Mouse (Mus musculus) ES-Bruce4 (cell line): ENCODE measurements at regions not wholly inside any gene's neighbourhood (a gene's known extent, or its start where the extent isn't known, plus 50 kb on each side); places are given as distances from the start of the nearest gene placed in this dataset.

ENCODE experiments used
- H3K27ac ChIP-seq: 2 replicates; pipeline ENCODE4 v1.5.1; 2012; ENCODE audit warnings: low read length, inconsistent platforms; ENCODE audit not compliant: insufficient read depth
- H3K27me3 ChIP-seq: 2 replicates; pipeline ENCODE4 v1.6.1; 2012; ENCODE audit warnings: mild to moderate bottlenecking, low read length, inconsistent platforms; ENCODE audit not compliant: control insufficient read depth, poor library complexity, insufficient read depth, severe bottlenecking
- H3K36me3 ChIP-seq: 2 replicates; pipeline ENCODE4 v1.6.1; 2012; ENCODE audit warnings: inconsistent platforms, mild to moderate bottlenecking, low read length, moderate library complexity; ENCODE audit not compliant: control insufficient read depth, poor library complexity, insufficient read depth, severe bottlenecking
- H3K4me1 ChIP-seq: one replicate; pipeline ENCODE4 v1.8.1; 2011; ENCODE audit warnings: low read length; ENCODE audit not compliant: control insufficient read depth, insufficient read depth
- H3K4me3 ChIP-seq: 2 replicates; pipeline ENCODE4 v1.5.1; 2011; ENCODE audit warnings: low read depth, mild to moderate bottlenecking, low read length
- H3K9ac ChIP-seq: 2 replicates; pipeline ENCODE4 v1.6.1; 2012; ENCODE audit warnings: low read depth, mild to moderate bottlenecking, inconsistent platforms; ENCODE audit not compliant: poor library complexity, severe bottlenecking
- H3K9me3 ChIP-seq: replicated peaks from 2 replicates; pipeline ENCODE4 v1.6.1; 2012; ENCODE audit warnings: mild to moderate bottlenecking, low read length, inconsistent platforms; ENCODE audit not compliant: control insufficient read depth, poor library complexity, insufficient read depth, severe bottlenecking
- CTCF ChIP-seq: IDR thresholded peaks from one replicate; pipeline ENCODE4 v1.8.1; 2011; ENCODE audit warnings: low read depth, low read length
- EP300 ChIP-seq: IDR thresholded peaks from 2 replicates; pipeline ENCODE4 v1.6.1; 2011; ENCODE audit warnings: low read depth, low read length; ENCODE audit not compliant: insufficient read depth
- POLR2A ChIP-seq: IDR thresholded peaks from one replicate; pipeline ENCODE4 v1.8.1; 2011; ENCODE audit warnings: low read length; ENCODE audit not compliant: insufficient read depth

- TF ChIP-seq EP300 (no peak), CTCF (no peak), POLR2A (no peak)
Observed at GRCm38 (mm10) chr3:103470586-103471400, 104.2 kb upstream of the Syt6 start.

GRCm38 (mm10) chr3:103472598-103472997 is 102.4 kb upstream of the Syt6 start:
- no peaks in the 10 kb centered on the region for H3K36me3 ChIP-seq

More at GRCm38 (mm10) chr3:103470586-103471400, 104.2 kb upstream of the Syt6 start:
- Histone ChIP-seq H3K4me3 (no peak overlapping the region), H3K9ac (no peak overlapping the region), H3K27me3 (no peaks in the 10 kb centered on the region), H3K4me1 (no peaks in the 10 kb centered on the region), H3K9me3 (no peaks in the 10 kb centered on the region), H3K36me3 (no peaks in the 10 kb centered on the region), H3K27ac (no peak overlapping the region)

GRCm38 (mm10) chr3:103473336-103473735 is 101.7 kb upstream of the Syt6 start:
- Histone ChIP-seq H3K4me3 (no peak overlapping the region), H3K9me3 (no peaks in the 10 kb centered on the region; the same call in 1 of the 2 replicates), H3K4me1 (no peaks in the 10 kb centered on the region), H3K27ac (no peak overlapping the region), H3K36me3 (no peaks in the 10 kb centered on the region), H3K27me3 (no peaks in the 10 kb centered on the region), H3K9ac (no peak overlapping the region)
- TF ChIP-seq CTCF: no peak
- no peak for TF ChIP-seq EP300
- TF ChIP-seq POLR2A: no peak

More at GRCm38 (mm10) chr3:103472598-103472997, 102.4 kb upstream of the Syt6 start:
- Histone ChIP-seq H3K9ac (no peak overlapping the region), H3K27ac (no peak overlapping the region), H3K4me1 (no peaks in the 10 kb centered on the region), H3K27me3 (no peaks in the 10 kb centered on the region), H3K9me3 (no peaks in the 10 kb centered on the region; the same call in 1 of the 2 replicates), H3K4me3 (no peak overlapping the region)
- TF ChIP-seq CTCF: no peak
- TF ChIP-seq POLR2A: no peak
- no peak for TF ChIP-seq EP300

GRCm38 (mm10) chr3:103479845-103480543 is 95.0 kb upstream of the Syt6 start:
- TF ChIP-seq EP300 (no peak), CTCF (no peak), POLR2A (no peak)
- Histone ChIP-seq H3K9me3 (no peaks in the 10 kb centered on the region; the same call in 1 of the 2 replicates), H3K4me3 (no peak overlapping the region), H3K36me3 (no peaks in the 10 kb centered on the region), H3K27me3 (no peaks in the 10 kb centered on the region), H3K4me1 (no peaks in the 10 kb centered on the region), H3K27ac (no peak overlapping the region), H3K9ac (no peak overlapping the region)

GRCm38 (mm10) chr3:103480676-103481075 is 94.4 kb upstream of the Syt6 start:
- no peaks in the 10 kb centered on the region for H3K36me3 ChIP-seq
- no peak overlapping the region for H3K27ac ChIP-seq
- no peaks in the 10 kb centered on the region for H3K4me1 ChIP-seq
- H3K4me3 ChIP-seq: no peak overlapping the region
- H3K9ac ChIP-seq: no peak overlapping the region
- no peak for TF ChIP-seq EP300
- TF ChIP-seq POLR2A: no peak
- TF ChIP-seq CTCF: no peak
- H3K27me3 ChIP-seq: no peaks in the 10 kb centered on the region
- H3K9me3 ChIP-seq: no peaks in the 10 kb centered on the region; the same call in 1 of the 2 replicates
